Mouse (Mus musculus) liver, postnatal 0 days (tissue): Measurements from ENCODE around the gene Gstm1. TPM values are rescaled to one million over a fixed set of nuclear protein-coding genes. Genes with fewer than 3 reads are reported as not detected.
"Not testable (repeated sequence)": the region's sequence is repeated elsewhere in the genome, so short reads cannot be mapped to it uniquely, and the experiment has no call there.

Experiments
- ATAC-seq: fragments of 200-750 bp; cut with Nextera tagmentation; 2 replicates; pipeline ENCODE4 v1.8.0; 2017; ENCODE audit warnings: mild to moderate bottlenecking, moderate library complexity
- DNase-seq: peaks from one replicate; pipeline ENCODE4 v3.0.0-alpha.2; 2016
- H3K27ac ChIP-seq: fragments of 300-500 bp; sonication (generic); 2 replicates; pipeline ENCODE4 v1.5.1; 2014; ENCODE audit warnings: antibody characterized with exemption, moderate library complexity, mild to moderate bottlenecking, low read depth
- H3K27me3 ChIP-seq: fragments of 300-500 bp; sonication (generic); 2 replicates; pipeline ENCODE4 v1.6.1; 2014; ENCODE audit warnings: low read length, control low read depth, mixed read lengths; ENCODE audit not compliant: insufficient read depth
- H3K36me3 ChIP-seq: fragments of 300-500 bp; sonication (generic); replicated peaks from 2 replicates; pipeline ENCODE4 v1.6.1; 2014; ENCODE audit warnings: mild to moderate bottlenecking, control low read depth, low read length, moderate library complexity, mixed read lengths; ENCODE audit not compliant: insufficient read depth
- H3K4me1 ChIP-seq: fragments of 300-500 bp; sonication (generic); 2 replicates; pipeline ENCODE4 v1.6.1; 2014; ENCODE audit warnings: antibody characterized with exemption, mild to moderate bottlenecking, control low read depth; ENCODE audit not compliant: insufficient read depth
- H3K4me2 ChIP-seq: fragments of 300-500 bp; sonication (generic); 2 replicates; pipeline ENCODE4 v1.6.1; 2014; ENCODE audit warnings: low read depth, mild to moderate bottlenecking, low read length, moderate library complexity, mixed read lengths
- H3K4me3 ChIP-seq: fragments of 300-500 bp; sonication (generic); 2 replicates; pipeline ENCODE4 v1.5.1; 2014; ENCODE audit warnings: low read depth, low read length
- H3K9ac ChIP-seq: fragments of 300-500 bp; sonication (generic); replicated peaks from 2 replicates; pipeline ENCODE4 v1.6.1; 2014; ENCODE audit warnings: mild to moderate bottlenecking, moderate library complexity
- H3K9me3 ChIP-seq: fragments of 300-500 bp; sonication (generic); 2 replicates; pipeline ENCODE4 v1.6.1; 2016; ENCODE audit warnings: mild to moderate bottlenecking, control low read depth, low read length, mixed read lengths
- CTCF ChIP-seq: sonication (generic); IDR thresholded peaks from 2 replicates; pipeline ENCODE4 v1.5.1; 2016; ENCODE audit warnings: antibody characterized with exemption, low read depth
- EP300 ChIP-seq: IDR thresholded peaks from 2 replicates; pipeline ENCODE4 v1.6.1; 2016; ENCODE audit warnings: antibody characterized with exemption, low read depth, mild to moderate bottlenecking
- WGBS: fragments of 180-500 bp; shearing (Covaris S2); extraction: QIAGEN DNeasy Blood & Tissue Kit; methylation state at CpG from one replicate; pipeline ENCODE4 v1.1.7; 2014; ENCODE audit not compliant: insufficient replicate concordance; 5-methylcytosine and 5-hydroxymethylcytosine counted together
- polyA plus RNA-seq: library from polyadenylated mRNA; unstranded; fragments of >200 nt; fragmentation: Nextera tagmentation; extraction: Ambion mirVana; gene quantifications from 2 replicates; pipeline ENCODE4 v1.2.1, GENCODE M21; 2015

The Gstm1 gene
- polyA plus RNA-seq, 1 experiment from 2014 or later, result 188 TPM

DNA sequence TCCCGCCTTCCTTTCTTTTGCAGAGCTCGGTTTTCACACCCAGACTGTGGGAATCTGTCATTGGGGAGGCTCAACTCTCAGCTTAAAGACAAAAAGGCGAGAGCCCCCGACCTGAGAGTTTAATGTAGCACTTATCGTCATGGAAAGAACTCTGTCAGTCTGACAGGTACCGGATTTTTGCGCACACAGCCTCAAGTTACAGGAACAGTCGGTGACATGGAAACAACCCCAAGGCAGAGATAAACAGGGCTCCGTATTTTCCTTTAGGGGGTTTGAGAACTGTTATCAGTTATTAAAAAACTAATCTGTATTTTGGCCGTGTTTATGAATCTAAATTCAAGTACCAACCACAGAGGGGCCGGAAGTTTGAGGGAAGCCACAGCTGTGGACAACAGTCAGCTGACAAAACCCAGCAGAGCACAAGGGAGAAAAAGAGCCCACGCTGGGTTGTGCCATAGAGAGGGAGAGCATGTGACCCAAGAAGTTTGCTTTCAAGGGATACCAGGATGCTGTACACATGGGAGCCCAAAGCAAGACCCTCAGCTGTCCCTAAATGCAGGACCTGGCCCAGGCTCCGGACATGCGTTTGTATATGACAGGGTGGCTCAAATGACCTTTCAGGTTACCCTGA lies 532 bp upstream of the Gstm1 start:
- WGBS, result 13% methylated on average over 14 of the region's 14 CpGs
- peak overlapping the region; percentile 97 for H3K27ac ChIP-seq
- no peaks in the 10 kb centered on the region for H3K27me3 ChIP-seq
- H3K4me1 ChIP-seq, result peaks cover 32% of the 10 kb centered on the region
- DNase-seq, result peak; percentile 30
- H3K4me3 ChIP-seq, result peak overlapping the region; percentile 50
- H3K4me2 ChIP-seq, result peak overlapping the region; percentile 73
- H3K9me3 ChIP-seq, result no peaks in the 10 kb centered on the region
- peak overlapping the region; percentile 64 for H3K9ac ChIP-seq
- no peak for TF ChIP-seq EP300
- TF ChIP-seq CTCF, result no peak
- no peaks in the 10 kb centered on the region for H3K36me3 ChIP-seq
- ATAC-seq, result no peak

DNA sequence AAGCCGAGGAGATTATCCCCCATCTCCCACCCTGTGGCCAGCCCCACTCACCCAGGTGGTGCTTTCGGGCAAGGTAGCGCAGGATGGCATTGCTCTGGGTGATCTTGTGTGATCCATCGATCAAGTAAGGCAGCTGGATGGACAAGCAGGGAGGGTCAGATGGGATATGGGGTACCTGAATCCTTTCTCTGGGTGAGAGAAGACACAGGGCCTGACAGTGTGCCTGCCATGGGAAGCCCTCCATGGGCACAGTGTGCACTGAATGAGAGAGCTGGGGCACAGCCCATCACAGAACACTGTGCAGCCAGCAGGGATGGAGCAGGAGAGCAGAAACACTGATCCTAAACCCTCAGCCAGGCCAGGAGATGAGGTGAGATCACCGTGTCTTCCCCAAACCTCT lies 1.3 kb downstream of the Gstm1 start:
- 75% methylated on average over 5 of the region's 5 CpGs for WGBS
- Histone ChIP-seq H3K9ac (peak overlapping the region; percentile 68), H3K4me3 (peak overlapping the region; percentile 50; the same call in 1 of the 2 replicates), H3K4me1 (peaks cover 26% of the 10 kb centered on the region), H3K4me2 (peak overlapping the region; percentile 73), H3K27ac (0 out of 2 replicates have a peak overlapping the region, but pooled peaks have one; percentile 22)
- not testable (repeated sequence) for H3K9me3 ChIP-seq, H3K27me3 ChIP-seq, DNase-seq, ATAC-seq, H3K36me3 ChIP-seq

DNA sequence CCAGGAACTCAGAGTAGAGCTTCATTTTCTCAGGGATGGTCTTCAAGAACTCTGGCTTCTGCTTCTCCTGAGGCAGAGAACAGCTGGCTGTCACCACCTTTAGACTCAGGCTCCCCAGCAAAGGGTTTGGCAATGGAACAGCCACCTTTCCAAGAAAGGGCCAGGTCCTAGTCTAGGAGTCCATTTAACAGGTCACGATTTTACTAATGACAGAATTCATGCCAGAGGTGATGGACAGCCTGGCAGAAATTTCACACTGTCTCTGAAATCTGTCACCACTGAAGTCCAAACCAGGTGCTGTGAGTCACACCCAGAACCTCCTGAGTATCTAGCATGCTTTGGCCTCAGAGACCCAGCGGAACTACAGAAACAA lies 2.8 kb downstream of the Gstm1 start:
- Histone ChIP-seq H3K9ac (no peak overlapping the region), H3K27ac (no peak overlapping the region), H3K4me2 (peak overlapping the region; percentile 73; the same call in 1 of the 2 replicates), H3K4me1 (peaks cover 26% of the 10 kb centered on the region), H3K9me3 (no peaks in the 10 kb centered on the region), H3K27me3 (no peaks in the 10 kb centered on the region), H3K36me3 (no peaks in the 10 kb centered on the region), H3K4me3 (no peak overlapping the region)
- DNase-seq (no peak), ATAC-seq (no peak)
- TF ChIP-seq EP300 (no peak), CTCF (no peak)
- 73% methylated on average over 2 of the region's 2 CpGs for WGBS

DNA sequence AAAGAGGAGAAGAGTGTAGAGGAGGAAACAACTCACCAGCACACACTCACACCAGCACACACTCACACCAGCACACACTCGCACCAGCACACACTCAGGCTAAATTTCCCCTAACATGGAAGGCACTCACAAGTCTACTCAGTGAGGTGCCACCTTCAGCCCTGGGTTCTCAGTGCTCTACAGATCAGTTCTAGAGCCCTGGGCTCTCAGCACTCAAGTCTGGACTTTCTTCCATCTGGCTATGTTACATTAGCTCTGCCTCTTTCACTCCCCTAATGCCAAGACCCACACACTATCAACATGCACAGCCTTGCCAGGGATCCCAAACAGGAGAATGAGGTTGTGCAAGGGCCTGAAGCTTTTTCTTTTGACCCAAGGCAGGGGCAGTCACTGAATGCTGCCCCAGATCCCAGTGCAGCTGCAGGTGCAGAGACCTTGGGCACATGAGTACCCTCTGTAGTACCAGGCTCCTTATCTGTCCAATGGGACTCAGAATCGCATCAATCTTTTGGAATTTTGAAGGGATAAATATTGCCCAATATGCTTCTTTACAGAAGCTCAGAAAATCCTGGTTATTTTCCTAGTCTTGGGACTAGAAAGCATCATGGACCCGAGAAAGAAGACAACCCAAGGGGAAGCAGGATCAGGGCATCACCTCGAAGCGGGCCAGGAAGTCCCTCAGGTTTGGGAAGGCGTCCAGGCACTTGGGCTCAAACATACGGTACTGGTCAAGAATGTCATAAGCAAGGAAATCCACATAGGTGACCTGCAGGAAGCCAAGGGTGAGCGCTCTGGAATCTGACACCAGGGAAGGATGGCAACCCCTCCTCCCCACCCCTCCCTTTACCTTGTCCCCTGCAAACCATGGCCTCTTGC lies 3.4 kb downstream of the Gstm1 start:
- no peak for DNase-seq
- no peaks in the 10 kb centered on the region for H3K36me3 ChIP-seq
- WGBS, result 83% methylated on average over 7 of the region's 8 CpGs

DNA sequence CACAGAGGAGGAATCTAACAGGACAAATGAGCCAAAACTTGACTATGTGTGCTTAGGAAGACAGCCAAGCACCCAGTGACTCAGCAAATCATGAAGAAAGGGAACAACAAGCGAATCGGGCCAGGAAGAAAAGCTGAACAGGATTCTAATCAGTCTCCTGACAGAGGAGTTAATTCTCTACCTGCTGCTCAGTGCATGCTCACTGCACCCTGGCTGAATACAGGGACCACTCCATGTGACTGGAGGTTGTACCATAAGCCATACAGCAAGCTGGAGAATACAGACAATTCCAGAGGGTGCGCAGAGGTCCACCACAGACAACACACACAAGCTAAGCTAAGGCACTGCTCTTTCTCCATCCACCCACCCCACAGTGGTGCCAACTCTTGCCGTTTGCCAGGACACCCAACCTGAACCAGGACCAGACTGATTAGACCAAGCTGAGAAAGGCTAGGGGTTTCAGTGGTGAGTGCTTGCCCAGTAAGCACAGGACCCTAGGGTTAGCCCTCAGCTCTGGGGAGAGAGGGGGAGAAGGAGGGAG lies 4.4 kb downstream of the Gstm1 start:
- H3K36me3 ChIP-seq, result no peaks in the 10 kb centered on the region
- H3K9me3 ChIP-seq, result no peaks in the 10 kb centered on the region
- WGBS, result 38% methylated on average over 4 of the region's 4 CpGs
- ATAC-seq, result peak; percentile 7
- TF ChIP-seq CTCF, result no peak
- peak; percentile 32; the same call in 1 of the 2 replicates for TF ChIP-seq EP300
- no peak overlapping the region for H3K4me3 ChIP-seq
- peak overlapping the region; percentile 86 for H3K27ac ChIP-seq
- peak overlapping the region; percentile 52 for H3K4me2 ChIP-seq
- H3K4me1 ChIP-seq, result peaks cover 20% of the 10 kb centered on the region
- peak; percentile 63 for DNase-seq
- H3K9ac ChIP-seq, result no peak overlapping the region; the same call in 1 of the 2 replicates
- no peaks in the 10 kb centered on the region for H3K27me3 ChIP-seq

More for the DNA sequence above, 3.4 kb downstream of the Gstm1 start:
- H3K27me3 ChIP-seq, result no peaks in the 10 kb centered on the region
- H3K9me3 ChIP-seq, result no peaks in the 10 kb centered on the region
- TF ChIP-seq EP300, result no peak
- no peak for TF ChIP-seq CTCF
- no peak overlapping the region for H3K4me3 ChIP-seq
- ATAC-seq, result no peak
- H3K27ac ChIP-seq, result peak overlapping the region; percentile 86
- H3K9ac ChIP-seq, result peak overlapping the region; percentile 26
- H3K4me2 ChIP-seq, result peak overlapping the region; percentile 52
- H3K4me1 ChIP-seq, result peaks cover 26% of the 10 kb centered on the region

DNA sequence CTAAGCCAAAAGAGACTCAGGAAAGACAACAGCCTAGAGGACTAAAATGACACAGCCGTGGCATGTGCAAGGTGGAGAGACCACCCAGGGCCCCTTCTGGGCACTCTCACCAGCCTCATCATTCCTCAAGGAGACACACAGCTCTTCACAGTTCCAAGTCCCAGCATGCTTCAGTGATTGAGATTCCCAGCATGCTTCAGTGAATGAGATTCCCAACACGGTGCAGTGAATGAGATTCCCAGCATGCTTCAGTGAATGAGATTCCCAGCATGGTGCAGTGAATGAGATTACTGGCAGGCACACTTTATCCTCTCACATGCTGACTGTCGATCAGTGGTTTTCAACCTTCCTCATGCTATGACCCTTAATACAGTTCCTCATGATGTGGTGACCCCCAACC lies 6.2 kb downstream of the Gstm1 start:
- Histone ChIP-seq H3K4me3 (no peak overlapping the region), H3K9ac (no peak overlapping the region), H3K27me3 (no peaks in the 10 kb centered on the region), H3K4me2 (no peak overlapping the region), H3K36me3 (no peaks in the 10 kb centered on the region), H3K27ac (no peak overlapping the region), H3K4me1 (peaks cover 20% of the 10 kb centered on the region; the same call in 1 of the 2 replicates), H3K9me3 (no peaks in the 10 kb centered on the region)
- DNase-seq, result no peak
- no peak for ATAC-seq
- WGBS, result 75% methylated on average over 3 of the region's 3 CpGs
- TF ChIP-seq EP300 (no peak), CTCF (no peak)
